Mouse (Mus musculus) lung, postnatal 0 days (tissue): ENCODE data around the gene H6pd. TPM values are rescaled to one million over a fixed set of nuclear protein-coding genes. Genes with fewer than 3 reads are reported as not detected.

Experiments used
- ATAC-seq: fragments of 200-750 bp; cut with Nextera tagmentation; 2 replicates; pipeline ENCODE4 v1.8.0; 2017; ENCODE audit warnings: moderate library complexity
- DNase-seq: peaks from one replicate; pipeline ENCODE4 v3.0.0-alpha.2; 2016; ENCODE audit warnings: low spot score
- H3K27ac ChIP-seq: fragments of 300-500 bp; sonication (generic); 2 replicates; pipeline ENCODE4 v1.5.1; 2014; ENCODE audit warnings: antibody characterized with exemption, mild to moderate bottlenecking, low read length, mixed read lengths
- H3K27me3 ChIP-seq: fragments of 300-500 bp; sonication (generic); replicated peaks from 2 replicates; pipeline ENCODE4 v1.6.1; 2014; ENCODE audit warnings: low read length, mixed read lengths; ENCODE audit not compliant: insufficient read depth
- H3K36me3 ChIP-seq: fragments of 300-500 bp; sonication (generic); 2 replicates; pipeline ENCODE4 v1.6.1; 2014; ENCODE audit warnings: low read length, mixed read lengths; ENCODE audit not compliant: insufficient read depth
- H3K4me1 ChIP-seq: fragments of 300-500 bp; sonication (generic); 2 replicates; pipeline ENCODE4 v1.6.1; 2014; ENCODE audit warnings: antibody characterized with exemption, low read depth, low read length, mixed read lengths; ENCODE audit not compliant: insufficient read depth
- H3K4me2 ChIP-seq: fragments of 300-500 bp; sonication (generic); replicated peaks from 2 replicates; pipeline ENCODE4 v1.6.1; 2014; ENCODE audit warnings: low read depth, mild to moderate bottlenecking, low read length, moderate library complexity, mixed read lengths
- H3K4me3 ChIP-seq: fragments of 300-500 bp; sonication (generic); 2 replicates; pipeline ENCODE4 v1.5.1; 2014; ENCODE audit warnings: low read depth, low read length
- H3K9ac ChIP-seq: fragments of 300-500 bp; sonication (generic); replicated peaks from 2 replicates; pipeline ENCODE4 v1.6.1; 2014; ENCODE audit warnings: low read depth, mild to moderate bottlenecking
- H3K9me3 ChIP-seq: fragments of 300-500 bp; sonication (generic); 2 replicates; pipeline ENCODE4 v1.6.1; 2016; ENCODE audit warnings: low read length, mixed read lengths
- CTCF ChIP-seq: IDR thresholded peaks from 2 replicates; pipeline ENCODE4 v1.5.1; 2016; ENCODE audit warnings: antibody characterized with exemption, mild to moderate bottlenecking
- EP300 ChIP-seq: IDR thresholded peaks from 2 replicates; pipeline ENCODE4 v1.6.1; 2016; ENCODE audit warnings: antibody characterized with exemption, mild to moderate bottlenecking, control low read depth
- WGBS: fragments of 180-500 bp; shearing (Covaris S2); extraction: QIAGEN DNeasy Blood & Tissue Kit; methylation state at CpG from one replicate; pipeline ENCODE4 v1.1.7; 2014; 5-methylcytosine and 5-hydroxymethylcytosine counted together
- polyA plus RNA-seq: library from polyadenylated mRNA; unstranded; fragments of >200 nt; fragmentation: Nextera tagmentation; extraction: Ambion mirVana; gene quantifications from 2 replicates; pipeline ENCODE4 v1.2.1, GENCODE M21; 2015

Gene H6pd
- polyA plus RNA-seq, 1 experiment from 2014 or later, result 45.8 TPM

DNA sequence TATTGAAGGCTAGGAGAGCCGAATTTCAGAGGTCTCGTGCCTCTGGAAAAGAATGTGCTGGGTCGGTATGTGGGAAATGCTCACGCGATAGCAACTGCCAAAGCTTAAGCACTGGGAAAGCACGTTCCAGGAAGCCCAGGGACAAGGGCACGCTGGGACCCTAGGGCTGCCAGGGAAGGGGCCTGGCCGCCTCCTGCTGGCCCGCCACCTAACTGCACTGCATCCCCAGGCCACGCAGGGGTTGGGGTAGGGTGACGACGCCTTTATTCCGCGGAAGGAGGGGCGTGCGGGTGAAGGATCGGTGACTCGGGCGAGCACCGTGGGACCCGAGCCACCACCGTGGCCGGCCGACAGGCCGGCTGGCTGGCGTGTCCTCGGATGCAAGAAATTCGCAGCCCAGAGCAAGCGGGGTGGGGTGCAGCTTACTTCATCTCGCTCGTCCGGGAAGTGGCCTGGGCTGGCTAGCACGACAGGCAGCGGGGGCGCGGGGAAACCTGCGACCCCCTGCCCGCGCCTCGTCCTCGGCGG, 434 bp downstream of the H6pd start:
- peak overlapping the region; percentile 97 for H3K27ac ChIP-seq
- WGBS, result under 1% methylated on average over 32 of the region's 42 CpGs
- H3K4me1 ChIP-seq, result peaks cover 7% of the 10 kb centered on the region; the same call in 1 of the 2 replicates
- no peaks in the 10 kb centered on the region for H3K36me3 ChIP-seq
- H3K27me3 ChIP-seq, result no peaks in the 10 kb centered on the region
- H3K9me3 ChIP-seq, result no peaks in the 10 kb centered on the region
- DNase-seq, result peak; percentile 94
- peak overlapping the region; percentile 81 for H3K9ac ChIP-seq
- TF ChIP-seq CTCF (peak; percentile 93), EP300 (no peak)
- H3K4me2 ChIP-seq, result peak overlapping the region; percentile 88
- peak overlapping the region; percentile 64 for H3K4me3 ChIP-seq
- peak; percentile 87 for ATAC-seq

DNA sequence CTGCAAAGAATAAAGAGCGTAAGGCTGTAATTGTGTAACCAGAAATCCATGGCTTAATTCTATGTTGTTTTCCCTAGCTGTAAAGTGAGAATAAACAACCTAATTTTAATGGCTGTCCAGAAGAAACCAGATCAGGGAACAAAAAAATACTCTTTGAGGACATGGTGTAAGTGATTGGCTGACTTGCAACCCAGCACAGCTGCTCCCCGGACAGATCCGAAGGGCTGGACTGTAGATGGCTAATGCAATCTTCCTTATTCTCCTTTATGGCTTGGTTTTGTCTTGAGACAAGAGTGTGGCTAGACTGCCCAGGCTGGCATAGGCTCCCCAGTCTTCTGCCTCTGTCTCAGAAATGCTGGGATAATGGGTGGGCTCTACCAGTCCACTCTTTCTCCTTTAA, 1.4 kb downstream of the H6pd start:
- 65% methylated on average over 3 of the region's 3 CpGs for WGBS
- Histone ChIP-seq H3K9ac (0 out of 2 replicates have a peak overlapping the region, but pooled peaks have one; percentile 81), H3K4me3 (peak overlapping the region; percentile 64), H3K27me3 (no peaks in the 10 kb centered on the region), H3K27ac (peak overlapping the region; percentile 97), H3K36me3 (no peaks in the 10 kb centered on the region), H3K4me2 (peak overlapping the region; percentile 88), H3K4me1 (peaks cover 9% of the 10 kb centered on the region), H3K9me3 (no peaks in the 10 kb centered on the region)
- ATAC-seq, result peak; percentile 13
- peak; percentile 87 for DNase-seq
- TF ChIP-seq EP300, result peak; percentile 75
- TF ChIP-seq CTCF, result no peak

DNA sequence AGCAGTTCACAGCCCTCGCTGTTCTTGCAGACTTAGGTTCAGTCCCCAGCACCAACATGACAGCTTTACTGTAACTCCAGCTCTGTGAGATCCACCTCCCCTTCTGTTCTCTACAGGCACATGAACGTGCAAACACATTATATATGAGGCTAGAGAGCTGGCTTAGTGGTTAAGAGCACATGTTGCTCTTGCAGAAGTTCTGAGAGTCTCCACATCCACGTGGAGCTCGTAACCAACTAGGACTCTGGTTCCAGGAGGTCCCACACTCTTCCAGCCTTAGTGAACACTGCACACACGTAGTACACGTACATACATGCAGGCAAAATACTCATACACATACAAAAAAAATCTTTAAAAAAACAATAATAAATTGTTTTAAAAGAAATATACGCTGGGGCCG, 1.8 kb downstream of the H6pd start:
- H3K4me1 ChIP-seq, result peaks cover 10% of the 10 kb centered on the region

DNA sequence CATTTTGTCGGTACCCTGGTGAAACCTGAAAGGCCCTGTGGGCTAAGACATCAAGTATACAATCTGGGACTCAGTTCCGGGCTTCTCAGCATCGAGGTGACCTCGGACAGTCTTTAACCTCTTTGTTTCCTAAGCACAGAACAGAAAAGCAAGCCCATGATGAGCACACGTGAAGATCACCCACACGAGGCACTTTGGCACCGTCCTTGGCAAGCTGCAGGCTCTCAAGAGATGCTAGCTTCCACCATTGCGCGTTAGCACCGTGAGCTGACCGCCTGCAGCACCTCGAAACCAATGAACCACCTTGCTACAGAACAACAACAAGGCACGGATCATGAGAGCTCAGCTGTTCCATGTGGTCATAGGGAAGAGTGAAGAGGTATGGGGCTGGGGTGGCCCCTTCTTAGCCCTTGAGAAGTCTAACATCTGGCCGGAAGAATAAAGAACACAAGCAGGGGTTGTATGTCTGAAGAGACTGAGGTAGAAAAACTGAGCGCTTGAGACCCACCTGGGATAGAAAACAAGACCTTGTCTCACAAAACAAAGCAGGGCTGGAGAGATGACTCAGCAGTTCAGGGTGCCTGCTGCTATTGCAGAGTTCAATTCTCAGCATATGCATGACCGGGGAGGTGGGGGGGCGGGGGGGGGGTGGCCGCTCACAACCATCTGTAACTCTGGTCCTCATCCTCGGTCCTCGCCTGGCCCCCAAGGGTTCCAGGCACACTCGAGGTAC, 2.5 kb downstream of the H6pd start:
- no peaks in the 10 kb centered on the region for H3K27me3 ChIP-seq
- no peak overlapping the region for H3K4me3 ChIP-seq
- H3K27ac ChIP-seq, result peak overlapping the region; percentile 58
- no peaks in the 10 kb centered on the region for H3K36me3 ChIP-seq
- ATAC-seq (no peak), DNase-seq (no peak)
- H3K4me2 ChIP-seq, result peak overlapping the region; percentile 44
- H3K9me3 ChIP-seq, result no peaks in the 10 kb centered on the region
- H3K9ac ChIP-seq, result no peak overlapping the region
- H3K4me1 ChIP-seq, result peaks cover 7% of the 10 kb centered on the region
- WGBS, result 66% methylated on average over 21 of the region's 21 CpGs
- TF ChIP-seq EP300 (no peak), CTCF (no peak)

More for the DNA sequence above, 1.8 kb downstream of the H6pd start:
- Histone ChIP-seq H3K9ac (no peak overlapping the region), H3K36me3 (no peaks in the 10 kb centered on the region), H3K27me3 (no peaks in the 10 kb centered on the region), H3K9me3 (no peaks in the 10 kb centered on the region), H3K27ac (peak overlapping the region; percentile 97), H3K4me3 (peak overlapping the region; percentile 8; the same call in 1 of the 2 replicates), H3K4me2 (peak overlapping the region; percentile 44)
- no peak for TF ChIP-seq EP300
- no peak for TF ChIP-seq CTCF
- 47% methylated on average over 8 of the region's 8 CpGs for WGBS
- ATAC-seq (no peak), DNase-seq (no peak)

DNA sequence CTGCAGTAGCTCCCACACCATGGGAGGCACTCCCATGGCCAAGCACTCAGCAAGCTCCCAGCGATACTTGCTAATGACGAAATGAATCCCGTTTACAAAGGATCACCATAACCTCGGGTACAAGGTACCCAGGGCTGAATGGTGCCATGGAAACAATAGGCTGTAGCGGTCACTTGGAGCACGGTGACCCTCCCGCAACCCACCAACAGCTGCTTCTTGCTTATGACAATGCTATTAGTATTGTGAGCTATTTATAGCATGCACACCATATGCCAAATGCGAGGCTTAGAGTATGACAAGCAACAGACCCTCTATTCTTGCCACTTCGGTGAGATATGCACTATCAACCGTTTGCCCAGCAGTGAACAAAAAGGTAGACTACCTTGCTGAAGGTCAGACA, 3.6 kb downstream of the H6pd start:
- ATAC-seq, result no peak

DNA sequence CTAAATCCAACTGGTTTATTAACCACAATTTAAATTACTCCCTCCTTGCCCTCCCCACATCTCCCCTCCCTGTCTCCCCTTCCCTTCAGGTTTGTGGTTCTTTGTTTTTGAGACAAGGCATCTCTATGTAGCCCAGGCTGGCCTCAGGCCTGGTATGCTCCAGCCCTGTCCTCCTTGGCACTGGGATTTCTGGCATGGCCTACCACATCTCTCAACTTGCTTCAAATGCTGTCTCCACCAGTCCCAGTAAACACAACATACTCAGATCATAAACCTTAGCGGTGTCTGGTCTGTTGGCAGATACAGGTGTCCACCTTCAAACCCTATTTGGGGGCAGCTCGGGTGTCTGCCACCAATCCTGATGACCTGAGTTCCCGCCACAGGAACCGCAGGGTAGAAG, 5.2 kb downstream of the H6pd start:
- peak overlapping the region; percentile 59; the same call in 1 of the 2 replicates for H3K4me2 ChIP-seq
- ATAC-seq (no peak), DNase-seq (no peak)
- peaks cover 3% of the 10 kb centered on the region for H3K4me1 ChIP-seq
- no peak overlapping the region for H3K9ac ChIP-seq
- TF ChIP-seq EP300 (no peak), CTCF (no peak)
- H3K27ac ChIP-seq, result peak overlapping the region; percentile 89
- no peaks in the 10 kb centered on the region for H3K27me3 ChIP-seq
- no peaks in the 10 kb centered on the region for H3K36me3 ChIP-seq
- no peaks in the 10 kb centered on the region for H3K9me3 ChIP-seq
- H3K4me3 ChIP-seq, result no peak overlapping the region
- 79% methylated on average over 2 of the region's 4 CpGs for WGBS

More for the DNA sequence above, 3.6 kb downstream of the H6pd start:
- TF ChIP-seq CTCF (no peak), EP300 (no peak)
- H3K4me3 ChIP-seq, result no peak overlapping the region
- H3K36me3 ChIP-seq, result no peaks in the 10 kb centered on the region
- H3K4me1 ChIP-seq, result peaks cover 7% of the 10 kb centered on the region
- H3K27ac ChIP-seq, result no peak overlapping the region
- H3K27me3 ChIP-seq, result no peaks in the 10 kb centered on the region
- H3K4me2 ChIP-seq, result no peak overlapping the region
- WGBS, result 73% methylated on average over 10 of the region's 10 CpGs
- H3K9ac ChIP-seq, result no peak overlapping the region
- peak; percentile 41 for DNase-seq
- no peaks in the 10 kb centered on the region for H3K9me3 ChIP-seq
